Mouse (Mus musculus): ENCODE results near the gene Fancf. TPM values are rescaled to one million over a fixed set of nuclear protein-coding genes. Genes with fewer than 3 reads are reported as not detected.

Gene Fancf
- total RNA-seq, 2 experiments from 2014 or later, result 4.6 TPM; not detected in 1

- no peak for ATAC-seq (replicated peaks; ENCODE audit: low FRiP score, poor library complexity, severe bottlenecking)
Observed at GRCm38 (mm10) chr7:51851890-51852507, 10.1 kb downstream of the Fancf start.

GRCm38 (mm10) chr7:51850877-51851276 is 11.2 kb downstream of the Fancf start:
- no peak for ATAC-seq (replicated peaks; ENCODE audit: low FRiP score, poor library complexity, severe bottlenecking)

GRCm38 (mm10) chr7:51840515-51840914 is 21.6 kb downstream of the Fancf start:
- ATAC-seq (replicated peaks; ENCODE audit: low FRiP score, poor library complexity, severe bottlenecking), result no peak

- no peak for ATAC-seq (replicated peaks; ENCODE audit: low FRiP score, poor library complexity, severe bottlenecking)
Observed at GRCm38 (mm10) chr7:51831917-51832316, 30.1 kb downstream of the Fancf start.

- no peak for ATAC-seq (replicated peaks; ENCODE audit: low FRiP score, poor library complexity, severe bottlenecking)
Observed at GRCm38 (mm10) chr7:51823562-51824338, 38.3 kb downstream of the Fancf start.

- no peak for ATAC-seq (replicated peaks; ENCODE audit: low FRiP score, poor library complexity, severe bottlenecking)
Observed at GRCm38 (mm10) chr7:51821467-51821866, 40.6 kb downstream of the Fancf start.

- ATAC-seq (replicated peaks; ENCODE audit: low FRiP score, poor library complexity, severe bottlenecking), result no peak
Observed at GRCm38 (mm10) chr7:51819891-51820290, 42.2 kb downstream of the Fancf start.

- ATAC-seq (replicated peaks; ENCODE audit: low FRiP score, poor library complexity, severe bottlenecking), result no peak
Observed at GRCm38 (mm10) chr7:51818251-51818974, 43.7 kb downstream of the Fancf start.

GRCm38 (mm10) chr7:51816283-51816839 is 45.7 kb downstream of the Fancf start:
- ATAC-seq (replicated peaks; ENCODE audit: low FRiP score, poor library complexity, severe bottlenecking), result no peak

GRCm38 (mm10) chr7:51815473-51816282 is 46.4 kb downstream of the Fancf start:
- ATAC-seq (replicated peaks; ENCODE audit: low FRiP score, poor library complexity, severe bottlenecking), result no peak

Other genes with a start within 250 kb of the Fancf start
- gene Slc17a6, start 240.3 kb downstream of the Fancf start, total RNA-seq (2015; ENCODE audit: low replicate concordance), result not detected in 2 replicates
- gene Slc17a6, start 240.3 kb downstream of the Fancf start, total RNA-seq (2017; ENCODE audit: low replicate concordance), result not detected in 2 replicates
- 4.2 and 4.3 TPM in 2 replicates for gene Gas2, start 252 bp downstream of the Fancf start, total RNA-seq (2015; ENCODE audit: low replicate concordance)
- 4.9 and 7.6 TPM in 2 replicates for gene Gas2, start 252 bp downstream of the Fancf start, total RNA-seq (2017; ENCODE audit: low replicate concordance)
- gene Svip, start 143.8 kb upstream of the Fancf start, total RNA-seq (2015; ENCODE audit: low replicate concordance), result 59.1 and 73.4 TPM in 2 replicates
- 39.8 and 48.4 TPM in 2 replicates for gene Svip, start 143.8 kb upstream of the Fancf start, total RNA-seq (2017; ENCODE audit: low replicate concordance)
- not detected in 2 replicates for gene 1700015G11Rik, start 153.5 kb upstream of the Fancf start, total RNA-seq (2015; ENCODE audit: low replicate concordance)
- not detected in 2 replicates for gene 1700015G11Rik, start 153.5 kb upstream of the Fancf start, total RNA-seq (2017; ENCODE audit: low replicate concordance)